Comparison of ENCODE assay signal across 24 mouse cellular contexts in genomic region chr11:21149476-21149875, GRCm38 (mm10). TPM values are rescaled to one million over a fixed set of nuclear protein-coding genes. Genes with fewer than 3 reads are reported as not detected.
DNase-seq lines count a peak whose midpoint lies in the region; ATAC-seq and TF ChIP-seq lines count a peak whose summit lies in the region.
"Had no signal": no experiment of that assay in that cellular context is flagged by ENCODE, and none has a peak within 500 bp of the region (broad histone marks: within the 10 kb centered on the region; RNA-seq: fewer than 3 reads in every experiment).

No protein-coding gene starts in this region.

- no peaks in the 10 kb centered on the region for H3K27me3 ChIP-seq in forebrain, postnatal 0 days (ENCODE audit: insufficient read depth, low read length)
- no peaks in the 10 kb centered on the region for H3K27me3 ChIP-seq in forebrain, embryonic 11.5 days (ENCODE audit: control insufficient read depth, insufficient read depth, low read length)
- no peaks in the 10 kb centered on the region for H3K27me3 ChIP-seq in neural tube, embryonic 11.5 days (ENCODE audit: control insufficient read depth, insufficient read depth, low read length)
- H3K27me3 ChIP-seq: CH12.LX; forebrain, embryonic 13.5 days; midbrain, embryonic 13.5 days had no signal

- H3K9me3 ChIP-seq in forebrain, postnatal 0 days (ENCODE audit: low read length) = no peaks in the 10 kb centered on the region
- H3K9me3 ChIP-seq in forebrain, embryonic 11.5 days (ENCODE audit: control insufficient read depth, low read length) = no peaks in the 10 kb centered on the region
- no peaks in the 10 kb centered on the region for H3K9me3 ChIP-seq in neural tube, embryonic 11.5 days (ENCODE audit: control insufficient read depth, low read length)
- H3K9me3 ChIP-seq: forebrain, embryonic 13.5 days; hindbrain, embryonic 10.5 days; limb, embryonic 10.5 days; midbrain, embryonic 13.5 days had no signal

- peaks cover 29% of the 10 kb centered on the region for H3K36me3 ChIP-seq in forebrain, postnatal 0 days (ENCODE audit: insufficient read depth)
- H3K36me3 ChIP-seq in forebrain, embryonic 11.5 days (ENCODE audit: control insufficient read depth, insufficient read depth, low read length) = peaks cover 9% of the 10 kb centered on the region; the same call in 1 of the 2 replicates
- peaks cover 6% of the 10 kb centered on the region for H3K36me3 ChIP-seq in neural tube, embryonic 11.5 days (ENCODE audit: control insufficient read depth, insufficient read depth, low read length)

- no peaks in the 10 kb centered on the region for H3K4me1 ChIP-seq in forebrain, postnatal 0 days (ENCODE audit: insufficient read depth)
- H3K4me1 ChIP-seq in forebrain, embryonic 11.5 days (replicated peaks; ENCODE audit: control insufficient read depth, insufficient read depth, low read length) = no peaks in the 10 kb centered on the region
- no peaks in the 10 kb centered on the region for H3K4me1 ChIP-seq in neural tube, embryonic 11.5 days (ENCODE audit: control insufficient read depth, insufficient read depth, low read length)
- H3K4me1 ChIP-seq: forebrain, embryonic 13.5 days; hindbrain, embryonic 10.5 days; limb, embryonic 10.5 days; midbrain, embryonic 13.5 days had no signal

- H3K27ac ChIP-seq in forebrain, postnatal 0 days (ENCODE audit: low read depth, low read length) = no peak overlapping the region
- H3K27ac ChIP-seq in forebrain, embryonic 11.5 days (ENCODE audit: low read depth, low read length) = no peak overlapping the region
- H3K27ac ChIP-seq in neural tube, embryonic 11.5 days (ENCODE audit: low read depth, low read length) = no peak overlapping the region
- H3K27ac ChIP-seq: forebrain, embryonic 13.5 days; hindbrain, embryonic 10.5 days; hindbrain, postnatal 0 days; limb, embryonic 10.5 days; midbrain, embryonic 13.5 days; stomach, postnatal 0 days had no signal

- WGBS in forebrain, postnatal 0 days = 72% methylated on average over 4 of the region's 4 CpGs
- 82% methylated on average over 4 of the region's 4 CpGs for WGBS in forebrain, embryonic 11.5 days
- 75% methylated on average over 4 of the region's 4 CpGs for WGBS in neural tube, embryonic 11.5 days

- H3K4me3 ChIP-seq in forebrain, postnatal 0 days (ENCODE audit: low read depth, low read length) = no peak overlapping the region
- no peak overlapping the region for H3K4me3 ChIP-seq in forebrain, embryonic 11.5 days (ENCODE audit: low read depth, low read length)
- no peak overlapping the region for H3K4me3 ChIP-seq in neural tube, embryonic 11.5 days (ENCODE audit: low read depth, low read length)
- H3K4me3 ChIP-seq: forebrain, embryonic 13.5 days; hindbrain, embryonic 10.5 days; limb, embryonic 10.5 days; midbrain, embryonic 13.5 days; myocyte had no signal

- H3K4me2 ChIP-seq in forebrain, postnatal 0 days (ENCODE audit: low read depth) = no peak overlapping the region
- H3K4me2 ChIP-seq in forebrain, embryonic 11.5 days (ENCODE audit: low read depth, low read length, severe bottlenecking) = no peak overlapping the region
- H3K4me2 ChIP-seq in neural tube, embryonic 11.5 days (ENCODE audit: low read depth) = no peak overlapping the region
- H3K4me2 ChIP-seq: forebrain, embryonic 13.5 days; midbrain, embryonic 13.5 days had no signal

- ATAC-seq in forebrain, postnatal 0 days = peak; percentile 44; the same call in 1 of the 2 replicates
- ATAC-seq in forebrain, embryonic 11.5 days (replicated peaks; ENCODE audit: low FRiP score) = no peak
- ATAC-seq in neural tube, embryonic 11.5 days (ENCODE audit: insufficient read depth, low FRiP score, low TSS enrichment) = no peak
- peak; percentile 14 for ATAC-seq in activated CD4-positive, CD25-positive, alpha-beta regulatory T cell, adult 4 months
- ATAC-seq: forebrain, embryonic 13.5 days; hindbrain, postnatal 0 days; midbrain, embryonic 13.5 days had no signal

- no peak for DNase-seq in forebrain, postnatal 0 days
- no peak for DNase-seq in forebrain, embryonic 11.5 days (ENCODE audit: low spot score)
- DNase-seq in neural tube, embryonic 11.5 days (ENCODE audit: low spot score) = peak; percentile 27
- no peak for DNase-seq in neural tube, embryonic 10.5 days (ENCODE audit: extremely low spot score, low spot score)
- DNase-seq in kidney, postnatal 14 days = no peak
- no peak for DNase-seq in spleen, postnatal 10 days (ENCODE audit: low spot score in 2 of 2)
- DNase-seq: adrenal gland, postnatal 36 days; cerebellum, postnatal 25 days; gastrocnemius, postnatal 14 days; kidney, adult 2 months; kidney, postnatal 10 days; lung, adult 18-20 months; lung, postnatal 14 days; right cerebral cortex, postnatal 4 days; thymus, postnatal 14 days had no signal

- H3K9ac ChIP-seq in forebrain, postnatal 0 days = no peak overlapping the region
- no peak overlapping the region for H3K9ac ChIP-seq in forebrain, embryonic 11.5 days (ENCODE audit: low read length)
- H3K9ac ChIP-seq in neural tube, embryonic 11.5 days (ENCODE audit: low read length) = no peak overlapping the region
- H3K9ac ChIP-seq: forebrain, embryonic 13.5 days; midbrain, embryonic 13.5 days had no signal

- no peak for TF ChIP-seq CTCF in forebrain, postnatal 0 days (IDR thresholded peaks at IDR 0.05; ENCODE audit: low read depth)

RNA-seq across cellular contexts. Expression of gene Peli1, which starts 58.4 kb away (rescaled TPM):
- total RNA-seq in forebrain, postnatal 0 days (2014; rRNA removed) = 50.1 and 52.8 TPM in 2 replicates
- 56.3 and 58.0 TPM in 2 replicates for polyA plus RNA-seq in forebrain, postnatal 0 days (2015; fragmentation: Nextera tagmentation; extraction: Ambion mirVana)
- polyA plus RNA-seq in forebrain, embryonic 11.5 days (2014; fragmentation: Nextera tagmentation; extraction: Ambion mirVana) = 91.6 and 96.9 TPM in 2 replicates
- polyA plus RNA-seq in neural tube, embryonic 11.5 days (2014; fragmentation: Nextera tagmentation; extraction: Ambion mirVana) = 107 and 108 TPM in 2 replicates
- polyA plus RNA-seq in activated CD4-positive, CD25-positive, alpha-beta regulatory T cell, adult 4 months (2017; shearing (Covaris generic)) = 10 to 100 TPM; 55.7 to 80.7 TPM

Comparison
In these comparisons a context has a peak if more than half of its experiments do, and no peak if none do; other contexts are left out.
1. ATAC-seq: peak in forebrain, postnatal 0 days (single experiment) and activated CD4-positive, CD25-positive, alpha-beta regulatory T cell, adult 4 months (single experiment); none in forebrain, embryonic 11.5 days (single experiment) and neural tube, embryonic 11.5 days (single experiment).